Mouse (Mus musculus) intestine, postnatal 0 days (tissue): ENCODE data around the gene Hint3. TPM values are rescaled to one million over a fixed set of nuclear protein-coding genes. Genes with fewer than 3 reads are reported as not detected.

Experiments
- ATAC-seq: fragments of 200-750 bp; cut with Nextera tagmentation; 2 replicates; pipeline ENCODE4 v1.8.0; 2017; ENCODE audit warnings: mild to moderate bottlenecking, moderate TSS enrichment, moderate library complexity
- H3K27ac ChIP-seq: fragments of 300-500 bp; sonication (generic); 2 replicates; pipeline ENCODE4 v1.5.1; 2014; ENCODE audit warnings: mild to moderate bottlenecking, low read depth, low read length, moderate library complexity
- H3K27me3 ChIP-seq: fragments of 300-500 bp; sonication (generic); replicated peaks from 2 replicates; pipeline ENCODE4 v1.6.1; 2014; ENCODE audit warnings: low read length, mixed read lengths; ENCODE audit not compliant: control insufficient read depth, insufficient read depth
- H3K36me3 ChIP-seq: fragments of 300-500 bp; sonication (generic); 2 replicates; pipeline ENCODE4 v1.6.1; 2014; ENCODE audit warnings: mild to moderate bottlenecking, moderate library complexity; ENCODE audit not compliant: control insufficient read depth, insufficient read depth
- H3K4me1 ChIP-seq: fragments of 300-500 bp; sonication (generic); replicated peaks from 2 replicates; pipeline ENCODE4 v1.6.1; 2014; ENCODE audit warnings: antibody characterized with exemption, low read length, mixed read lengths; ENCODE audit not compliant: control insufficient read depth, insufficient read depth
- H3K4me2 ChIP-seq: fragments of 300-500 bp; sonication (generic); replicated peaks from 2 replicates; pipeline ENCODE4 v1.6.1; 2014; ENCODE audit warnings: low read depth, mild to moderate bottlenecking, moderate library complexity
- H3K4me3 ChIP-seq: fragments of 300-500 bp; sonication (generic); 2 replicates; pipeline ENCODE4 v1.5.1; 2014; ENCODE audit warnings: low read depth, low read length
- H3K9ac ChIP-seq: fragments of 300-500 bp; sonication (generic); 2 replicates; pipeline ENCODE4 v1.6.1; 2014; ENCODE audit warnings: mild to moderate bottlenecking, low read depth, low read length
- H3K9me3 ChIP-seq: fragments of 300-500 bp; sonication (generic); 2 replicates; pipeline ENCODE4 v1.6.1; 2016; ENCODE audit warnings: mixed run types; ENCODE audit not compliant: control insufficient read depth
- CTCF ChIP-seq: sonication (generic); IDR thresholded peaks from 2 replicates; pipeline ENCODE4 v1.5.1; 2016; ENCODE audit warnings: low read depth, mild to moderate bottlenecking, control low read depth, antibody characterized with exemption, moderate library complexity
- WGBS: fragments of 180-500 bp; shearing (Covaris S2); extraction: QIAGEN DNeasy Blood & Tissue Kit; methylation state at CpG from one replicate; pipeline ENCODE4 v1.1.7; 2014; 5-methylcytosine and 5-hydroxymethylcytosine counted together
- polyA plus RNA-seq: library from polyadenylated mRNA; unstranded; fragments of >200 nt; fragmentation: Nextera tagmentation; extraction: Ambion mirVana; gene quantifications from 2 replicates; pipeline ENCODE4 v1.2.1, GENCODE M21; 2015

Hint3 gene
- 124 and 127 TPM in 2 replicates for polyA plus RNA-seq

DNA sequence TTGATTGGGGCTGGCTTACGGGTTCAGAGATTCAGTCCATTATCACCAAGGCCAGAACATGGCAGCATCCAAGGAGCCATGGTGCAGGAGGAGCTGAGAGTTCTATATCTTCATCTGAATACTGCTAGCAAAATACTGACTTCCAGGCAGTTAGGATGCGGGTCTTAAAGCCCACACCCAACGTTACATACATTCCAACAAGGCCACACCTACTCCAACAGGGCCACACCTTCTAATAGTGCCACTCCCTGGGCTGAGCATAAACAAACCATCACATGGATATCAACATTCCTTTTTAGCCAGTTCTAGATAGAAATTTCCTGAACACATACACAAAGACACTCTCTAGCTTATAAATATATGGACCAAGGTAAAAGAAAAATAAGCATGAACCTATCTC, at the start of gene Hint3:
Hint3 (minus strand) TSS at position 120 of the 400 bp plus-strand sequence.
- Histone ChIP-seq H3K9ac (no peak within 1 kb of the TSS), H3K9me3 (no peaks in the 10 kb centered on the region), H3K36me3 (no peaks in the 10 kb centered on the region), H3K4me3 (no peak within 1 kb of the TSS), H3K27me3 (no peaks in the 10 kb centered on the region), H3K4me1 (no peaks in the 10 kb centered on the region), H3K4me2 (no peak within 1 kb of the TSS), H3K27ac (no peak within 1 kb of the TSS)
- no peak for ATAC-seq
- WGBS = 77% methylated on average over 3 of the region's 3 CpGs
- no peak for TF ChIP-seq CTCF

DNA sequence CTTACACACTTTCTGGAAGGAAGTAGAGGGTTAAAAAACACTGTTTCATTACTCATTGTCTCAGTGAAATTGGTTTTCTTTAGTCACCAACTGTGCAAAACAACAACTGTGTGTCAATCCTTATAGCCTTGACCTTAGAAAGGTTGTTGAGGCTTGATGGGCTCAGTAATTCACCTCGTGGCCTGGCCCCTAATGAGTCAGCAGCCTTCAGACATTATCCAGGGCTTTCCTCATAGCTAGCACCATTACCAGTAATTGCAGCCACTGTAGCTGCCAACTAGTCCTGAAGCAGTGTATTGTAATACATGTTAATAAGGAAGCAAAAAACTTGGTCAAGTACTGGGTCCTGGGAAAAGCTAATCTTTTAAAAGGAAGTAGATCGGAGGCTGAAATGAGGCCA, 48.6 kb upstream of the Hint3 start:
- no peak overlapping the region for H3K4me3 ChIP-seq
- no peaks in the 10 kb centered on the region for H3K9me3 ChIP-seq
- TF ChIP-seq CTCF = no peak
- no peak overlapping the region for H3K27ac ChIP-seq
- H3K4me1 ChIP-seq = no peaks in the 10 kb centered on the region
- ATAC-seq = peak; percentile 80
- H3K9ac ChIP-seq = no peak overlapping the region
- 0 out of 2 replicates have a peak, but pooled peaks cover 3% of the 10 kb centered on the region for H3K36me3 ChIP-seq
- H3K4me2 ChIP-seq = no peak overlapping the region
- H3K27me3 ChIP-seq = no peaks in the 10 kb centered on the region
- 49% methylated on average over 2 of the region's 2 CpGs for WGBS

DNA sequence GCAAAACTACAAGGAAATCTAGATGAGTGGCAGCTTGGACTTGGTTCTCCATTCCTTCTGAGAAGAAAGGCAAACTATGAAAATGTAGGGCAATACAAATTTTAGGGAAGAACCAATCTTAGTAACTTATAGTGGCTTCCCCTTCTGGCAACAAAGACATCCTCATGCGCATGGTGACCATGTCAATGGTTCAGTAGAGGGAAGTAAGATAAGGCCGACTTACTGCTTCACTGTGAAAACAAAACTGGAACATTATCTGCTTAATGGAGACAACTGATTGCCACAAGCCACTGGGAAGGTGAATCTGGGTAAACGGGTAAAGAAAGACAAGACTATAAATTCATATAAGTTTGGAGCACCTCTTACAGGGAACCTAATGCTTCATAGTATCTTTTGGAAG, 45.4 kb upstream of the Hint3 start:
- H3K9me3 ChIP-seq = no peaks in the 10 kb centered on the region
- H3K4me1 ChIP-seq = no peaks in the 10 kb centered on the region
- H3K27me3 ChIP-seq = no peaks in the 10 kb centered on the region
- WGBS = 78% methylated on average over 3 of the region's 3 CpGs
- no peak overlapping the region for H3K9ac ChIP-seq
- no peak for TF ChIP-seq CTCF
- no peak overlapping the region for H3K27ac ChIP-seq
- no peak for ATAC-seq
- H3K4me2 ChIP-seq = no peak overlapping the region
- H3K36me3 ChIP-seq = 0 out of 2 replicates have a peak, but pooled peaks cover 3% of the 10 kb centered on the region
- no peak overlapping the region for H3K4me3 ChIP-seq

DNA sequence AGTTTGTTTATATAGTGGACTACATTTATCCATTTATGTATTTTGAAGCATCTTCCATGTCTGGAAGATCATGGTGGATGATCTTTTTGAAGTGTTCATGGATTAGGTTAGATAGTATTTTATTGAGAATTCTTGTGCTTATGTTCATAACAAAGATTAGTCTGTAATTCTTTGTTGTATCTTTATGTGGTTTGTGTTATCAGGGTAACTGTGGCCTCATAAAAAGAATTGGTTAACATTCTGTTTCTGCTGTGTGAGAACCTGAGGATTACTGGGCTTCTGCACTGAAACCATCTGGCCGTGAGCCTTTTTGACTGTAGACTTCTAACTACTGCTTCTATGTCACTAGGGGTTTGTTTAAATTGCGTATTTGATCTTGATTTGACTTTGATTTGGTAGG, 37.1 kb upstream of the Hint3 start:
- 0 out of 2 replicates have a peak, but pooled peaks cover 3% of the 10 kb centered on the region for H3K36me3 ChIP-seq
- no peak overlapping the region for H3K27ac ChIP-seq
- no peak for ATAC-seq
- no peaks in the 10 kb centered on the region for H3K4me1 ChIP-seq
- no peak overlapping the region for H3K4me2 ChIP-seq
- H3K4me3 ChIP-seq = no peak overlapping the region
- no peaks in the 10 kb centered on the region for H3K27me3 ChIP-seq
- H3K9me3 ChIP-seq = no peaks in the 10 kb centered on the region
- 91% methylated on average over 2 of the region's 2 CpGs for WGBS
- no peak for TF ChIP-seq CTCF
- no peak overlapping the region for H3K9ac ChIP-seq

DNA sequence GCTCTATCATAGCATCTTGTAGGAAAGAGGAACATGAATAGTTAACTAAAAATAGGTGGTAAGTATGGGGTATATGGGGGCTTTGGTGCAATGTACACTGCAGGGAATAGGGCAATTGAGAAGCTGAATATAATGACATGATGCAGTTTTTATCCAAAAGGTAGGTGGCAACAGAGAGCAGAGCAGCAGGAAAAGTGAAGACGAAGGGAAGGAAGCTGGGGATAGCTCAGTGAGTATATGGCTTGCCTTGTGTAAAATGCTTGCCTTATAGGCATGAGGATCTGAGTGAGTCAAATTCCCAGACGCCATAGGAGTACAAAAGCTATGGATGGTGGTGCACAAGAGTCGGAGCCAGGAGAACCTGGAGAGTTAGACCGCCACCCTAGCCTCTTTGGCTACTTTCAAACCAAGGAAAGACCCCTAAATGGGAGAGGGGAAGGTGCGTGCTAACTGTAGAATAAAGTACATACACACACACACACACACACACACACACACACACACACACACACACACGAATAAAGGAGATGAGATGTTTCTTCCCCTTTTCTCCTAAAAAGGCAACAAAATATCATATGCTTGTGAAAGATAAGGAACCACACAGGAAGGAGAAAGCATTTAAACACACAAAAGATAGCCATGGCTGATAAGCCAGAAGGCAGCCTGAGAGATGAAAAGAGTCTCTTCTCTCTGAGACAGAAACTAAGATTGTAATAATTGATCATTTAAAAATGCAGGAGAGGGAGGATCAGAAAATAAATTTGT, 31.3 kb upstream of the Hint3 start:
- Histone ChIP-seq H3K4me3 (no peak overlapping the region), H3K27me3 (no peaks in the 10 kb centered on the region), H3K27ac (no peak overlapping the region), H3K4me1 (no peaks in the 10 kb centered on the region), H3K4me2 (no peak overlapping the region), H3K9ac (no peak overlapping the region), H3K9me3 (no peaks in the 10 kb centered on the region), H3K36me3 (peaks cover 13% of the 10 kb centered on the region; the same call in 1 of the 2 replicates)
- ATAC-seq = no peak
- peak; percentile 77 for TF ChIP-seq CTCF
- WGBS = 83% methylated on average over 6 of the region's 6 CpGs

DNA sequence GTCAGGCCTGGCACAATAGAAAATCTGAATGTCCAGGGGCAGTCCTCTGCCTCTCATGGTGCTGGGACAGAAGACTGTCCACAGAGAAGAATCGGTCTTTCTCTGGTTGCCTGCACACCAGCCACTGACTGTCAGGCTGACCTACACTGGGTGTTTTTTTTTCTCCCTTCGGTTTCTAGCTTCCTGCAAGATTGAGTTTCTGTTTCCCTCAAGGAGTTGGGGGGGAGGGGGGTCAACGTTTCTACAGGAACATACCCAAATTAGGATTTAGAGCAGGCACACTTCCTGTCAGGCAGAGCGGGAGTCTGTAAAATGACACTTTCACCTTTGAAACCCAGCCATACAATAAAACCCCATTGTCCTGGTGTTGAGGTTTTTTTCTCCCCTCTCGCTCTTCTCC, 26.2 kb upstream of the Hint3 start:
- TF ChIP-seq CTCF = no peak
- H3K9me3 ChIP-seq = no peaks in the 10 kb centered on the region
- H3K4me3 ChIP-seq = peak overlapping the region; percentile 29
- peak overlapping the region; percentile 37 for H3K9ac ChIP-seq
- peak overlapping the region; percentile 61 for H3K4me2 ChIP-seq
- H3K4me1 ChIP-seq = no peaks in the 10 kb centered on the region
- peaks cover 25% of the 10 kb centered on the region for H3K36me3 ChIP-seq
- WGBS = 11% methylated on average over 5 of the region's 5 CpGs
- H3K27ac ChIP-seq = no peak overlapping the region
- peak; percentile 85 for ATAC-seq
- no peaks in the 10 kb centered on the region for H3K27me3 ChIP-seq
